Mouse (Mus musculus) midbrain, embryonic 13.5 days (tissue): ENCODE measurements at regions not wholly inside any gene's neighbourhood (a gene's known extent, or its start where the extent isn't known, plus 50 kb on each side); places are given as distances from the start of the nearest gene placed in this dataset.
A peak's percentile ranks its signal among the peaks of the same experiment; 100 is the strongest.

Source experiments
- ATAC-seq: fragments of 200-750 bp; cut with Nextera tagmentation; 2 replicates; pipeline ENCODE4 v1.8.0; 2017; ENCODE audit warnings: mild to moderate bottlenecking, moderate TSS enrichment, moderate library complexity
- H3K27ac ChIP-seq: fragments of 300-500 bp; sonication (generic); 2 replicates; pipeline ENCODE4 v1.5.1; 2015; ENCODE audit warnings: inconsistent platforms, mild to moderate bottlenecking, moderate library complexity
- H3K27me3 ChIP-seq: fragments of 300-500 bp; sonication (generic); 2 replicates; pipeline ENCODE4 v1.6.1; 2015; ENCODE audit warnings: mild to moderate bottlenecking, inconsistent platforms
- H3K36me3 ChIP-seq: fragments of 300-500 bp; sonication (generic); 2 replicates; pipeline ENCODE4 v1.6.1; 2015; ENCODE audit warnings: mild to moderate bottlenecking, inconsistent platforms
- H3K4me1 ChIP-seq: fragments of 300-500 bp; sonication (generic); replicated peaks from 2 replicates; pipeline ENCODE4 v1.6.1; 2015; ENCODE audit warnings: inconsistent platforms
- H3K4me2 ChIP-seq: fragments of 300-500 bp; sonication (generic); replicated peaks from 2 replicates; pipeline ENCODE4 v1.6.1; 2015; ENCODE audit warnings: moderate library complexity, mild to moderate bottlenecking, inconsistent platforms
- H3K4me3 ChIP-seq: fragments of 300-500 bp; sonication (generic); replicated peaks from 2 replicates; pipeline ENCODE4 v1.5.1; 2015; ENCODE audit warnings: mild to moderate bottlenecking, inconsistent platforms
- H3K9ac ChIP-seq: fragments of 300-500 bp; sonication (generic); replicated peaks from 2 replicates; pipeline ENCODE4 v1.6.1; 2015; ENCODE audit warnings: mild to moderate bottlenecking, inconsistent platforms
- H3K9me3 ChIP-seq: fragments of 300-500 bp; sonication (generic); 2 replicates; pipeline ENCODE4 v1.6.1; 2016; ENCODE audit warnings: mild to moderate bottlenecking, inconsistent platforms
- WGBS: fragments of 180-500 bp; shearing (Covaris S2); methylation state at CpG from one replicate; pipeline ENCODE4 v1.1.7; 2015; 5-methylcytosine and 5-hydroxymethylcytosine counted together

DNA sequence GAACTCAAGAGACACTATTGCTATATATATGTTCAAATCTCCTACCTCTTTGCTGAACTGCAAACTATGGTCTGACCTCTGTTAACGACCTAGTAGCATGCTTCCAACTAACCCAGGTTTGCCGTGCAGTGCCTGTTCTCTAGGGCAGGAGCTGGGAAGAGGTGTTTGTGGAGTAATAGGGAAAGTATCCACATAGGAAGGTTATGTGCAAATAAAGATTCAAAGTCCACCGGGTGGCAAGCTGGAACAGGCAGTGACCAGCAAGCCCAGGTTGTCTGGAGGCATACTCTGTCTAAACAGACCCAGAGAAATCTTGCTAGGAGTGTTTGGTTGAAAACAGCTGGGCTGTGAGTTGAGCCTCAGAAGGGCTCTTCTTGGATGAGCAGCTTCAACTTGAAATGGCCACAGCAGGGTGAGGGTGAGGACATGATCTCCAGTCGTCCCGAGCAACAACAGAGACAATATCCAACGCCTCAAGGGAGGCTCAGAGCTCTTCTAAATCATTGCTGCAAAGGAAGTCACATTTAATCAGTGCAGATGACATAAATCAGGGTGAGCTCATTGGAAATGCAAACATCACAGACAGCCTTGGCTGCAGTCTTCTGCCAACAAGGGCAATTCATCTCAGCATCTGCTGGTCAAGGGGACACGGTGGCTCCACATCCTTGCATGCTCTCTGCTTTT is 846.7 kb downstream of the Synb start:
- no peaks in the 10 kb centered on the region for H3K9me3 ChIP-seq
- no peak overlapping the region for H3K4me2 ChIP-seq
- no peak overlapping the region for H3K9ac ChIP-seq
- peaks cover 19% of the 10 kb centered on the region for H3K4me1 ChIP-seq
- H3K36me3 ChIP-seq: no peaks in the 10 kb centered on the region
- no peaks in the 10 kb centered on the region for H3K27me3 ChIP-seq
- H3K27ac ChIP-seq: no peak overlapping the region
- ATAC-seq: no peak
- 66% methylated on average over 7 of the region's 7 CpGs for WGBS
- H3K4me3 ChIP-seq: no peak overlapping the region

DNA sequence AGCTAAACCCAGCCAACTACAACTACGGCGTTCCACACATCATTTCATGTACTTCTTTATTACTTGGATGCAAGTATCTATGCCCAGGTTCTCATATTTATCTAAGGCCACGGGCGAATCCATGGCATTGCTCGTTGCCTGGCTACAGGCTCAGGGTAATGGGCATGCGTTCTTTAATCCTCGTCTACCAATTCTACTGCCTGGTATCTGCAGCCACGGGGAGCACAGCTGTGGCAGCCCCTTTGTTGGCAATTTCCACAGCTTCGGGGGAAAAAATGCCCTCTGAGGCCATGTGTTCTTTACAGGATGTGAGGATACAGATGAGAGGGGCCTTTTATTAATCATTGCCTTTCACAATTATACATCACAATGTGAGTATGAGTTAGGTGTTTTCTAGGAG is 860.8 kb downstream of the Synb start:
- H3K27ac ChIP-seq: no peak overlapping the region
- WGBS: 55% methylated on average over 9 of the region's 9 CpGs
- peak; percentile 67; the same call in 1 of the 2 replicates for ATAC-seq
- H3K9me3 ChIP-seq: no peaks in the 10 kb centered on the region
- H3K27me3 ChIP-seq: no peaks in the 10 kb centered on the region
- no peaks in the 10 kb centered on the region for H3K4me1 ChIP-seq
- no peak overlapping the region for H3K9ac ChIP-seq
- no peaks in the 10 kb centered on the region for H3K36me3 ChIP-seq
- H3K4me3 ChIP-seq: no peak overlapping the region
- no peak overlapping the region for H3K4me2 ChIP-seq

DNA sequence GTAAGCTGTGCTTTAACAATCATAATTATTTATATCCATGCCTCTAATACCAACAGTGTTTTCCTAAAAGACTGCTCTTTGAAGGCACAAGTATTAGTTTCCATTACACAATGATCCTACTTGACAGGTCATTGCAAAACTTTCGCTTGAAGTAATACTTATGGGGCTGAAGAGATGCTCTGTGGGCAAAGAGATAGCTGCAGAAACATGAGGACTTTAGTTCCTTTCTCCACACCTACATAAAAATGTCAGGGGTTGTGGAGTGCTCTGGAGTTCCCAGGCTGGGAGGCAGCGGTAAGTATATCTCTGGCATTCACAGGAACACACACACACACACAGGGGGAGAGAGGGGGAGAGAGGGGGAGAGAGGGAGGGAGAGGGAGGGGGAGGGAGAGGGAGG is 862.0 kb downstream of the Synb start:
- ATAC-seq: no peak
- no peaks in the 10 kb centered on the region for H3K9me3 ChIP-seq
- no peak overlapping the region for H3K4me3 ChIP-seq
- no peaks in the 10 kb centered on the region for H3K4me1 ChIP-seq
- no peak overlapping the region for H3K9ac ChIP-seq
- H3K27me3 ChIP-seq: no peaks in the 10 kb centered on the region
- no peaks in the 10 kb centered on the region for H3K36me3 ChIP-seq
- no peak overlapping the region for H3K27ac ChIP-seq
- H3K4me2 ChIP-seq: no peak overlapping the region
- WGBS: 64% methylated on average over 2 of the region's 2 CpGs

DNA sequence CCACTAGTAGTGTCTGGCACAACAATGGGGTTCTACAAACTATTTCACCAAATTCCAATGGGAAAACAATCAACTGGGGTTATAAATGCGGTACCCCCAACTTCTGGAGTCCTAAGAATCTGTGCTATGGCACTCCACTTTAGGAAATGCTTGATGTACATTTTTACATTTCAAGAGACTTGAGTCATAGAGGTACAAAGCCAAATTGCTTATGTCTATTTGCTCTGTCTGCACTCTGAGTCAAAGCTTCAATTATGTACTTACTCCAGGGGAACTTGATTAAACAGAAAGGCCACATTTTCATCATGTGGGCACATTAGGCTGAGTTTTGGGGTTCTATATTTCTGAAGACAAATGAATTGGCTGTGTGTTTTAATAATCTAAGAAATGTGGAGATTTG is 866.9 kb downstream of the Synb start:
- no peaks in the 10 kb centered on the region for H3K27me3 ChIP-seq
- no peaks in the 10 kb centered on the region for H3K9me3 ChIP-seq
- H3K4me3 ChIP-seq: no peak overlapping the region
- H3K9ac ChIP-seq: no peak overlapping the region
- no peak for ATAC-seq
- H3K4me1 ChIP-seq: no peaks in the 10 kb centered on the region
- WGBS: 95% methylated on average over 1 of the region's 1 CpGs
- no peaks in the 10 kb centered on the region for H3K36me3 ChIP-seq
- no peak overlapping the region for H3K27ac ChIP-seq
- H3K4me2 ChIP-seq: no peak overlapping the region

DNA sequence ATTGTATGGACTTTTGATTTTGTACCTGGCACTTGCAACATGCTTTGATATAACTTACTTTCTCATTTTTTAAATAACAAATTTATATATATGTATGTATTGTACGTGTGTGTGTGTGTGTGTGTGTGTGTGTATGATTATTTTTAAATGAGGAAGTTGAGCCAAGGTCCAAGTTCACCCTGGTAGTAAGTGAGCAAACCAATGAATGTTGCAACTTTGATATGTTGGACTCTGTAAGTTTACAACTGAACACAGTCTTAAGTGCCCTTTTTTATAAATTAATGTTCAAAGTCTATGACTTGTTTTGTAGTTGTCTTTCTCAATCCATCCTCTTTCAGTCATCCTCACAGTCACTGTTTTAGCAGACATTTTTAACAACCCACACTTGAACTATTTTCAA is 901.7 kb downstream of the Synb start:
- no peak for ATAC-seq
- WGBS: 86% methylated on average over 1 of the region's 1 CpGs
- Histone ChIP-seq H3K4me1 (peaks cover 8% of the 10 kb centered on the region), H3K27ac (peak overlapping the region; percentile 49; the same call in 1 of the 2 replicates), H3K9ac (no peak overlapping the region), H3K4me3 (no peak overlapping the region), H3K36me3 (no peaks in the 10 kb centered on the region), H3K9me3 (no peaks in the 10 kb centered on the region), H3K27me3 (no peaks in the 10 kb centered on the region), H3K4me2 (no peak overlapping the region)

DNA sequence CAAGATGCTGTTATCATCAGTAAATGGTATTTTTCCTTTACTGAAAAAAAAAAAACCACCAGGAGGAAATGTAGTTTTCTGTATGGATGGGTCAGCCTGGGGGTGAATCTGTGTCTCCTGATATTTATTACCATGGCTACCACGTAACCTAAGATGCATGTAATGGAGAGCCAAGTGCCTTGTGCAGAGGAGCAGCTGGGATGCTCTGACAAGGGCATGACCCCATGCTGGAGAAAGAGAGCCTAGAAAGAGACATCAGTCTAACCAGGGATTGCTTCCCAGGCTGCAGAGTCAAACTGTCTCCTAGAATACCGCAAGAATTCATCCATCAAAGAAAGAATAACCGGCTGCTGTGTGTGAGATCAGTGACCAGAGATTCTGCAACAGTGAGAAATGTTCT is 902.2 kb downstream of the Synb start:
- no peaks in the 10 kb centered on the region for H3K9me3 ChIP-seq
- H3K9ac ChIP-seq: no peak overlapping the region
- peak overlapping the region; percentile 49; the same call in 1 of the 2 replicates for H3K27ac ChIP-seq
- H3K27me3 ChIP-seq: no peaks in the 10 kb centered on the region
- WGBS: 24% methylated on average over 3 of the region's 3 CpGs
- peak; percentile 53; the same call in 1 of the 2 replicates for ATAC-seq
- H3K36me3 ChIP-seq: no peaks in the 10 kb centered on the region
- peaks cover 8% of the 10 kb centered on the region for H3K4me1 ChIP-seq
- no peak overlapping the region for H3K4me3 ChIP-seq
- no peak overlapping the region for H3K4me2 ChIP-seq

DNA sequence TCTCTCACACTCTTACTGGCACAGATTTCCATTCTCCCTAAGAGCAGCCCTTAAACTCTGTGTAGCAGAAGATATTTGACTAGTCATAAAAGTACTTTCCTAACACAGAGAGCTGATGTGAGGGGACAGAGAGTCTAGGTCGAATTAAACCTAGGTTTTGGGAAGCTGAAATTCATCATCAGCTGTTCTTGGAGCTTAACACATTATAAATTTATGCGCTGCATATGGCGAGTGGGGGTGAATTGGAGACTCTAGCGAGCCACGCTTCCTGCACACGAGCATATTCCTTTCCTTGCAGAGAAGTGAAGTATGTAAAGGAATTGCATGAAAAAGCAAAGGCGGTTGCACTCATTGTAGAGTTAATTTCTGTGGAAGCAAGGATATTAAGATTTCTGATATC is 912.4 kb downstream of the Synb start:
- no peak overlapping the region for H3K9ac ChIP-seq
- H3K36me3 ChIP-seq: no peaks in the 10 kb centered on the region
- no peak overlapping the region for H3K4me3 ChIP-seq
- WGBS: 56% methylated on average over 7 of the region's 7 CpGs
- peak overlapping the region; percentile 56 for H3K27ac ChIP-seq
- peaks cover 13% of the 10 kb centered on the region for H3K4me1 ChIP-seq
- no peaks in the 10 kb centered on the region for H3K9me3 ChIP-seq
- ATAC-seq: no peak
- no peaks in the 10 kb centered on the region for H3K27me3 ChIP-seq
- H3K4me2 ChIP-seq: no peak overlapping the region

DNA sequence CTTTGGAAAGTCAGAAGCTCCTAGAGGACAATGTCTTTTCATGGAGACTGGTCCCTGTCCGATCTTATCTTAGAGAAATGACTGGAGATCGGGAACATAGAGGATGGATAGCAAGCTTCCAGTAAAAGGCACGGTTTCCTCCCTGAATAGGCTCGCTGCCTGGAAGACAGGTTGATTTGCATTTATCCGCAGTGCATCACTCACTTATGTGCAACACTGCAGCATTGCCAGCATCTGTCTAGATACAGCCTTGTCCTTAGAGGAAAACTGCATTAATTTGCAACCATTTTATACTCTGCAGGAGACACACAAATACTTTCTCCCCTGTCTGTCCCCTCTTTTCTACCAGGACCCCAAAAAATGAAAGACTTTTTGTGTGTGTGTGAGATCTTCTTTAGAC is 926.4 kb downstream of the Synb start:
- ATAC-seq: no peak
- no peak overlapping the region for H3K9ac ChIP-seq
- H3K4me3 ChIP-seq: no peak overlapping the region
- H3K36me3 ChIP-seq: no peaks in the 10 kb centered on the region
- no peaks in the 10 kb centered on the region for H3K27me3 ChIP-seq
- no peaks in the 10 kb centered on the region for H3K4me1 ChIP-seq
- no peaks in the 10 kb centered on the region for H3K9me3 ChIP-seq
- H3K27ac ChIP-seq: no peak overlapping the region
- WGBS: 60% methylated on average over 5 of the region's 5 CpGs
- H3K4me2 ChIP-seq: no peak overlapping the region

DNA sequence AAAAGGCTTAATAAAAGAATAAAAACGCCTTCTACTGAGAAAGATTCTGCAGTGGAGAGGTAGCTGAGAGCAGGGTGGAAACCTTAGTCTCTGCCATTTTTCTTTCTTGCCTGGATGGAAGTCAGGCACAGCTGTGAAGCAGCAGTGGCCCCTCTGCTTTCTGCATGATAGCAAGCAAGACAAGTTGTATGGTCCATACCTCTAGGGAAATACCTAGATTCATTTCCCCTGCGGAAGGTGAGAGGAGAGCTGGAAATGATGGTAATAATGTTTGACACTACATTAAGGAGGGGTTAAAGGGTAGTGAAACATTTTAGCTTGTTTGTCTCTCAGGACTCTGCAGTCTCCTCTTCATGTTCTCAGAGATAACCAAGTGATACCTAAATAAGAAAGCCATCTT is 930.2 kb downstream of the Synb start:
- Histone ChIP-seq H3K4me1 (peaks cover 15% of the 10 kb centered on the region), H3K9me3 (no peaks in the 10 kb centered on the region), H3K27me3 (no peaks in the 10 kb centered on the region), H3K36me3 (no peaks in the 10 kb centered on the region), H3K27ac (no peak overlapping the region), H3K4me3 (no peak overlapping the region), H3K4me2 (no peak overlapping the region), H3K9ac (no peak overlapping the region)
- WGBS: 69% methylated on average over 2 of the region's 2 CpGs
- no peak for ATAC-seq

DNA sequence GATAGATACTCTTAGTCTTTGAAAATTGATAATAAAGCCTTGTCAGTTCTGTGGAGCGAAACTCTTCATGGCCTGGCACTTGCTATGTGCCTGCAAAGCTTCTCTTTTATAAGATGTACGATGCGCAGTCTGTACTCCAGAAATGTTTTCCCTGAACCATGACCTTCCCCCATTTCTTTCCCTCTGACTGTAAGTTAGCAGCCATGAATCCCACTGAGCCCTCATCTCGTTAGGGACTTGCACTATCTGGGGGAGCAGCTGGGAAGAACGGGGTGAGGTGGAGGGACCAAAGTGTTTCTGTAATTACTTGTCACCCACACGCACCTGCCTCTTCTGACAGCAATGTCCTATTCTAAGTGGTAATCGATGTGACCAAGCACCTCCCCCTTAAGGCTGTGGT is 932.1 kb downstream of the Synb start:
- Histone ChIP-seq H3K4me2 (no peak overlapping the region), H3K27me3 (no peaks in the 10 kb centered on the region), H3K4me3 (no peak overlapping the region), H3K9me3 (no peaks in the 10 kb centered on the region), H3K9ac (no peak overlapping the region), H3K27ac (peak overlapping the region; percentile 71), H3K4me1 (peaks cover 15% of the 10 kb centered on the region), H3K36me3 (no peaks in the 10 kb centered on the region)
- peak; percentile 77 for ATAC-seq
- 43% methylated on average over 7 of the region's 7 CpGs for WGBS

DNA sequence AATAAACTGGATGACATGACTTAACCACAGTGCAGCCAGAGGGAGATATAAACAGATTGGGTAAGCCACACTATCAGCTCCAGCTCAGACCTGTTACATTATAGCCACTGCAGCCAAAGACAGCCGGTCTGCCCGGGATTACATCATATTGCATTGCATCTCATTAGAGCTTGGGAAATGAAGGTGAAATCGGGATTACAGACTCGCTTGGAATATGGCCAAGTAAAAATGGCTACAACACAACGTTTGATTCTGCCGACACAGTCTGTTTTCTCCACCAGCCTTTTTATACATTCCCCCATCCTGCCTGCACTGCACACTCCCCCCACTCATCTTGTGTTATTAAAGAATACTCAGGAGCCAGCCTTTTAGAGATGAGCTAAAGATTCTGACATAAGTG is 932.6 kb downstream of the Synb start:
- Histone ChIP-seq H3K9me3 (no peaks in the 10 kb centered on the region), H3K4me2 (no peak overlapping the region), H3K36me3 (no peaks in the 10 kb centered on the region), H3K4me1 (peaks cover 15% of the 10 kb centered on the region), H3K4me3 (no peak overlapping the region), H3K27ac (peak overlapping the region; percentile 71), H3K9ac (no peak overlapping the region), H3K27me3 (no peaks in the 10 kb centered on the region)
- 26% methylated on average over 6 of the region's 6 CpGs for WGBS
- ATAC-seq: peak; percentile 76

DNA sequence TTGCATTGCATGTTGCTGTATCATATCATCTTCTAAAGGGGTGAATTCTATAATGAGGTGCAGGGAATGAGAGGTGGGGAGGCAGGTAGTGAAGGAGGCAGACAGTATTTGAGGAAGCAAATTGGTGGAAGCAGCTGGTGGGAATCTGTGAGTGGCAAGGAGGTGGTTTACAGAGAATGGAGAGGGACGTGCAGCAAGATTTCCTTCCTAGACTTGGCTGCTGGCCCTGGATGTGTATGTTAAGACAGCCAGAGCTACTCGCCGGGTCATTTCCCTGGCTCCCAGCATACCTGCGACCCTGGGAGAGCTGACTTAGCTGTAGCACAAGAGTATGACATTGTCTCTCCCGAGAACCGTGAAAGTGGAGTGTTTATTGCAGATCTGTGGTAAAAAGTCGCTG is 937.7 kb downstream of the Synb start:
- no peak for ATAC-seq
- H3K9ac ChIP-seq: no peak overlapping the region
- no peaks in the 10 kb centered on the region for H3K9me3 ChIP-seq
- H3K4me1 ChIP-seq: peaks cover 7% of the 10 kb centered on the region
- H3K36me3 ChIP-seq: no peaks in the 10 kb centered on the region
- no peaks in the 10 kb centered on the region for H3K27me3 ChIP-seq
- H3K4me3 ChIP-seq: no peak overlapping the region
- WGBS: 82% methylated on average over 7 of the region's 7 CpGs
- no peak overlapping the region for H3K4me2 ChIP-seq
- H3K27ac ChIP-seq: peak overlapping the region; percentile 49; the same call in 1 of the 2 replicates

DNA sequence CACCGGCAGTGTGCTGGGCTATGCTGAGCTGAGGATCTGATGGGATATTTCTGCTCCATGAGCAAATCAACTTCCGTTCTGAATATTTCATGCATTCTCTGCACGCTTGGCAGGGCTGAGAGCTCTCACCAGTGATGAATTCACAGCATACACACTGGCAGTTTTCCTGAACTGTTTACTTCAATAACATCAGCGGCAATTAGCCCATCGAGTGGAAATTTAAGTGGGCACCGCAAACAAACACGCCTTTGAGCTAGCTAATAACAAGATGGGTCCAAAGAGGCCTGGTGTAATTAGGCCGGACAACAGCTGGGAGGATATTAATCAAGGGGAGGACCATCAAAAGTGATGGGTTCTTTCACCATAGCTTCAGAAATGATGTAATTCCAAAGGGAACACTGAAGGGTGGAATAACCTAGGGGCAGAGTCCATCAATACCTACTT is 938.6 kb downstream of the Synb start:
- 52% methylated on average over 8 of the region's 8 CpGs for WGBS
- Histone ChIP-seq H3K27me3 (no peaks in the 10 kb centered on the region), H3K9ac (no peak overlapping the region), H3K4me2 (no peak overlapping the region), H3K4me3 (no peak overlapping the region), H3K9me3 (no peaks in the 10 kb centered on the region), H3K4me1 (peaks cover 6% of the 10 kb centered on the region; the same call in 1 of the 2 replicates), H3K36me3 (no peaks in the 10 kb centered on the region), H3K27ac (peak overlapping the region; percentile 51; the same call in 1 of the 2 replicates)
- peak; percentile 73 for ATAC-seq
